Mouse (Mus musculus) cerebellum, adult (tissue): ENCODE measurements at regions not wholly inside any gene's neighbourhood (a gene's known extent, or its start where the extent isn't known, plus 50 kb on each side); places are given as distances from the start of the nearest gene placed in this dataset.

Experiments used
- ATAC-seq: cut with Nextera tagmentation; 2 replicates; pipeline ENCODE4 v1.9.2; 2017; ENCODE audit warnings: mild to moderate bottlenecking, moderate library complexity, mixed read lengths; ENCODE audit not compliant: insufficient number of reproducible peaks, low FRiP score, low TSS enrichment

DNA sequence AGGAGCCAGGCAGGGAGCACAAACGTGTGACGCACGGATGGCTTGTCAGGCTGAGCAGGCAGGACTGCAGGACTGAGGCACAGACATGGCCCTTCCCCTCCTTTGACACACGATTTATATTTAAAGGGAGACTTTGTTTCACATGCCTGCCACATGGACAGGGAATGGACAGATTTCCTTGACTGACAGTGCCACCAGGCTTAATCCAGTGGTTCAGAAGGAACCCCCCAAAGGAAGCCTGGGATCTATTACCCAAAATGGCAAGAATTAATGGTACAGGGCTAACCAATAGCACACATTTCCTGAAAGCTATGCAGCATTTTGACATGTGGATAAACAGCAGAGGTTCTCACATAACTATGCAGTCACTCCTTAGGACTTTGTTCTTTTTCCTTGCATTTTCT lies 470.7 kb upstream of the Fam92a start:
- no peak for ATAC-seq

DNA sequence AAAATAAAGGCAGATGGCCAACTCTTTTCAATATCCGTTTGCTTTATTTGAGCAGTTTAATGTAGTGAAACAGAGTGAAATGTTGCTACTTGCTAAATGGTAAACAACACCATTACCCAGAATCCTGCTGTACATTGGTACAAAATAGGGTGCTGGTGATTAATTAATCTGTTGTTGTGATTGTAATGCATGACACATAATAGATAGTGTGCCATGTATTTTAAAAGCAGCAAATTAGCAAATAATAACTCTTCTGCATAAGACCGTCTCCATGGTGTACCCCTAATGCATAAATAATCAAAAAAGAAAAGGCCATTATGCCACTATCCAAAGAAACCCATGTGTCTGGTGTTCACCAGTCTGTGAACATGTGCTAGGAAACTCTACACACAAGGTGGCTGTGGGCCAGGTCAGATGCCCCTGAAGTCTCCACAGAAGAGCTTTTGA lies 457.6 kb upstream of the Fam92a start:
- ATAC-seq, result no peak

DNA sequence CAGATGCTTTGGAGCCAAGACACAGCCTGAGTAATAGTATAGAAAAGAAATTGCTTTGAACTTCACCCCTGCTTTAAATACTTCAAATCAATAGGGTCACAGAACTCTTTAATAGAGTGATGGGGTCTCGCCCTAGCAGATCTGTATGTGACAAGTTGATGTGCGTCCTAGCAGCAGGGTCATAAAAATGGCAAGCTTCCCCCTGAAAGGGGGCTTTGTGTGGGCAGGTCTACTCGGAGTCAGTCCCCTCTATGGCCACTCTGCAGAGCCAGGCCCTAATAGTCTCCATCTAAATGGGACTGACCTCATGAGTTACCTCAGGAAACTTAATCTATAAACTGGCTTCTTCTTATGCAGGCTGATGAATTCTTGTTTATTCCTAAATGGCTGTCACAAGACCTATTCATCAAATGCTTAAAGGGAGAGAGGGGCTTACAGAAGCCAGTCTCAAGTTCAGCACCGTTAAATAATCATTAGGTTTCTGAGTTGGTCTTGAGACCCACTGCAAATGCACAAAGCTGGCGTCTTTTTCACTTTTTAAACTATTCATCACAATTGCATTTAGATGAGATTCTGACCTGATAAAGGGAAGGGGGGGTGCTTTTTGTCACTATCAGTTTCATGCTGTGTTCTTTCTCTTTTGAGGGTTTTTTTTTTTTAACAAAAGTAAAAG lies 457.0 kb upstream of the Fam92a start:
- ATAC-seq, result no peak

DNA sequence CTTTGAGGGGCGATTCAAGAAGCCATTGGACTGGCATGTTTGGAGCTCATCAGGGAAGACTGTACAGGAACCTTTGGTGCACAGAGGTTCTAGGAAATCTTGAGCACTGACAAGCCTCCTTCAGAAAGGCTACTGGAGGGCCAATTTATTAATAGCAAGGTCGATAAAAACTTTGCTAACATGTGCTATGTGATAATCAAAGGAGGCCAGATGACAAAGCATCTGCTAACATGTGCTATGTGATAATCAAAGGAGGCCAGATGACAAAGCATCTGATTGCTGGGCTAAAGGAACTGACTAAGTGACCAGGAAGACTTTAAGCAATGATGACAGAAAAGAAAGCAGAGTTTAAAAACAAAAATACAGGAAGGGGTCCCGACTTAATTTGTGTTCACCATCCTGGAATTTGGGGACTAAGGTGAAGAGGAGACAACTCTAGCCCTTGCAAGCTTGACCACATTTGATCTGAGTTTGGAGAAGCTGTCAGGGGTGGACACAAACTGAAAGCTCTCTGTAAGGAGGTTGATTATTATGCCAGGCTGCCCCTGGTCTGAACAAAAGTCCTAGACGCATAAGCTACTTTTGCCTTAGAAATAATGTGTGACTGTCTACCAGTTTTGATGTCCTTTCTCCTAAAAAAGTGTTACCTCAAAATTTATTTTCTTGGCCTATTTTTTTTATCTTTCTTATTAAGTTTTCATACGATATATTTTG lies 455.5 kb upstream of the Fam92a start:
- ATAC-seq, result no peak

DNA sequence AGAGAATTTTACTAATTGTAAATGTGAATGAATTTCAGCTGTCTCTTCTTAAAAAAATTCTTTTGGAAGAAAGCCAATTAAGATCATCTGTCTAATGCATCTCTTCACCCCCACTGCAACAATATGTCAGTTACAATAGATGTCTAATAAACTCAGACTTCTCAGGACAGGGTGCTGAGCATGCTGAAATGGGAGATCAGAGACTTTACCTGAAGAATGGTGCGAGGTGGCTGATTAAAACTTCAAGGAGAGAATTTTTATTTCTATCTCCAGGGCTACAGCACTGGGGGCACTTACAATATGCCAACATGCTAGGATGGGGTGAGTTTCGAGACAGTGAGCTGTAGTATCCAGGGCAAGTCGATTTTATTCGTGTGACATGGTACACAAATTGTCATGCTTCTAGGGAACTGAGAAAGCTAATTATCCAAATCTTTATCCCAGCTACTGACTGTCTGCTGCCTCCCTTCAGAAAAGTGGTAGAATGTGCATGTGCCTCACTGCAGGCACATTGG lies 449.0 kb upstream of the Fam92a start:
- no peak for ATAC-seq

DNA sequence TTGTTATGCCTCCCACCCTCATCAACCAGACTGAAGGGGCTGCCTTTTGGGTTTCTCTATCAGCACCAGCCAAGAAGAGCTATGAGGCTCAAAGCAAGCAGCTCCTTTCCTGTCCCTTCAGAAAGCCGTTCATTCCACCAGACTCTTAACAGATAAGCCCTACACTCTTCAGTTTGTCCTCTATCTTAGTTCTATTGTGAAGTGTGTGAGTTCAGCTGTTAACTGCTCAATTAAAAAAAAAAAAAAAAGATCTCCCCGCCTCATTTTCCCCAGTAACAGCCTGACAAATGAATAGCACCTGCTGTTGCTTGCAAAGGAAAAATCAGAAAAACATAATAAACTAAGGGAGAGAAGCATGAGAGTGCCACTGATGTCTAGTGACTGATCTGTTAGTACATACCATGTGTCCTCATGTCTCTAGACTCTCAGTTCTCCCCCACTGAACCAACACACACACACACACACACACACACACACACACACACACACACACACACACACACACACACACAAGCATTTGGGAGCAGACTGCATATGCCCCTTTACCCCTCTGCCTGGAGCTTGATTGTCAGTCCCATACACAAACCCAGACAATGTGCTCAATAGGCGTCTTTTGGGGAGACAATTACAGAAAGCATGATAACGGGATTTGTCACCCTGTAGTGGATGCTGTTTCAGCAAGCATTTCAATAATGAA lies 448.4 kb upstream of the Fam92a start:
- ATAC-seq, result no peak

DNA sequence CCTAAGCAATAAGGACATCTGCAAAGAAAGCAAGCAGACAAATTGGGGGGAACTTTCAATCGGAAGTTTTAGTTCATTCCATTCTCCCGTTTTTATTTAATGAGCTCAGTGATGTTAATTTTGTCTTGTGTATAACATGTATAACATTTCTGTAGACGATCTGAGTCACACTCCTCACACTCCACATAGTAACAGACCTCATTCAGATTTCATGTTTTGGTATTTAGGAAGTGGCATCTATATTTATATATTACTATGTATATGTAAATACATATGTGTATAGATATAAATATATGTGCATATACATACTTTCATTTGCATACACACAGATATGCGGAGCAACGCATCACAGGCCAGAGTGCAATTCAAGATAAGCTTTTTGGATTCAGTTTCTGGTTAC lies 444.9 kb upstream of the Fam92a start:
- no peak for ATAC-seq

DNA sequence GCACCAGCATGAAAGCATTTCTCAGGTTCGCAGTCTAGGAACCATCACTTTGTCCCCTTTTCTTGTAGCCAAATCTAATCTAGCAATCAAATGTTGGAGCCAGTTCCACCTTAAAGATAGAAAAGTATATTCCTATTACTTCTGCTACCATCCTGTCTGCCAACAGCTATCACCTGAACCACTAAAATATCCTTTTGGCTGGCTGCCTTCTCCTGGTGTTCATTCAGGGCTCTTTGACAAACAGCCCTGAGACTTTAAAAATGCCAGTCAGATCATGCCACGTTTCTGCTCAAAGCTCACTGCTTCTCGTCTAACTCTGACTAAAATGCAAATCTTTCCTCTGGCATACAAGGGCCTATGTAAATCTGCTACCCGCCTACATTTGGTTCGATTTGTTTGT lies 439.7 kb upstream of the Fam92a start:
- no peak; the same call in 1 of the 2 replicates for ATAC-seq

DNA sequence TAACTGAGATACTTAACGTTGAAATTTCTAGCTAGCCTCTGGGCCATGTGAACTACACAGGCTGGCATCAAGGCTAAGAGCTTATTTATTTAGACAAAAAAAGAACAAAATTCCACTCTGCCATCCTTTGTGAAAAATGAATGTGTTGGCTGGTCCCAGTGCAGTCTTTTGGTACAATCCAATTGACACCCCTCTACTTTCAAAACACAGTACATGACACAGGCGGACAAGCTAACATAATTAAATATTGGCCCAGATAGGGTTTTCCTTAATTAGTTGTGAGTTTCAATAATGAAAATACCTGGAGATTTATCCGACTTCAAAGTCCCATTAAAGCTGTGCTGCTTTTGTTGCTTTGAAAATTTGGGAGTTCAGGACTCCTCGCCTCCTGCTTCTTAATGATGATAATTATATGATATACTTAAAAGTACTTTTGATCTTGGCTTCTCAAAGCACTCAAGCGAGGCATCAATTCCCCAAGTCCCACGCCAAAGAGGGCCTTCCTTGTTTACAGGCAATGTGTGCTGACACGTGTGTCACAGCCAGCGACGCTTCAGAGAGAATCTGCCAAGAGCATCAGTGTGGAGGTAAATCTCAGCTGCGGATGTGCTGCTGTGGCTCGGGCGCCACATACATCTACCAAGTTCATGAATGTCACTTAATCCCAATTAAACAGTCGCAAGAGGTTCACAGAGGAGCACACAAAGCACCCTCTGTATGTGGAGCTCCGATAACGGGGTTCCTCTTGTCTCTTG lies 429.5 kb upstream of the Fam92a start:
- no peak for ATAC-seq

DNA sequence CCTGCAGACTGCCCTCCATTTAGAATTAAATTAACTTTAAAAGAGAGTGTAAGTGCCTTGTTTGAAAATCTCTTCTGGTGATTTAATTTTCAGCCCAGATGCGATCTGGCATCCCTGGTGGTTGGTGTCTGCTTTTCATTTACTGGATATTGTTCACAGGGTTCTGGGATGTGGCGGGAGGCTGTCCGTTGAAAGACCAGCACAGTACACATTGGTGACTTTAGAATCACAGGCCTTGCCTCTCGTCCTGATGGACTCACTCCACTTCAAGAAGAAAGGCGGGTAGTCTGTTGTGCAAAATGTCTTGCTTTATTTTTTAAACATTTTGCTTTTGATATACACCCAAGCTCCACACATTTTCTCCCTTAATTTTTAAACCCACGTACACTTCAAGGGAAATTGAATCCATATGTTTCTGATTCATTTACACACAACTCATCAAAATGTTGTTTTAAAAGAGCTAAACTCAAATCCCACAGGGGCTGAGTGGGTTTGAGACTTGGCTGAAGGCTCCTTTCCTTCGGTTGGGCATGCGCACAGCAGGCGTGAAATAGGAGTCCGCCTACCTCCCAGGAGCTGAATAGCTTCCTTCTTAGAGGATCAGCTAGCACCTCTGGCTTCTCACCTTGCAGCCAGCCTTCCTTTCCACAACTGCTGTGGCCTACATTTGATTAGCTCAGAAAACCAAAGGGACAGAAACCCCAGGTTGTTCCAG lies 424.1 kb upstream of the Fam92a start:
- no peak for ATAC-seq

DNA sequence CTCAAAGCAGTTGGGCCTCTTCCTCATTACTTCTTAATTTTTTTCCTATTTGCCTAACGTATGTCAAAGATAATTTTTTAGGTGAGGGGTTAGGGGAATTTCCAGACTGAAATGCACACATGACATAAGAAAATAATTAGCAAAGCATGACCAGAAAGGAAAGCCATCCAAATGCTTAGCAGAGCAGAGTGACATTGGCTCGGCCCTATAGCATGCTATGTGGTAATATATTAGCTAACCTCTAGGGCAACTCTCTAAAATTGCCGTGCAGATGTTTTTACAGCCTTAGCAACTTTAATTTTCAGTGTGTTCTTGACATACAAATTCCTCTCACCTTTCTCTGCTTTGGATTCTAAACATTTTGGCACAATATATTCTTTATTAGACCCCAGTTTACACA lies 421.2 kb upstream of the Fam92a start:
- no peak for ATAC-seq

DNA sequence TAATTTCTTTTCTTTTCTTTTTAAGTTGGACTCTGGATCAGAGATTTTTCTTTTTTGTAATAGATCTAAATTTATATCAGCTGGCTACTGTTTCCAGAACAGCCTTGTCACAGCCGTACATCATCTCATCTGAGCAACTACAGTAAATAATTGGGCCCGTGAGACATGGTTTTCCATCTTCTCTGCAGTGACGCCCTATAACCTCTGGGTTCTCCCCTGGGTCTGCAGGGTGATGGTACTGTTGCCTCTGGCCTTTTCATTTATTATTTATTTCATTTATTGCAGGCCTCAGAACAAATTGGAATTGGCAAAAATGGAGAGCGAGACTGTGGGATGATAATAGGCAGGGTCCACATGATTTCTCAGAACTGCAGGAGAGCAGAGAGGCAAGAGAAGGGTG lies 406.3 kb upstream of the Fam92a start:
- ATAC-seq, result no peak

DNA sequence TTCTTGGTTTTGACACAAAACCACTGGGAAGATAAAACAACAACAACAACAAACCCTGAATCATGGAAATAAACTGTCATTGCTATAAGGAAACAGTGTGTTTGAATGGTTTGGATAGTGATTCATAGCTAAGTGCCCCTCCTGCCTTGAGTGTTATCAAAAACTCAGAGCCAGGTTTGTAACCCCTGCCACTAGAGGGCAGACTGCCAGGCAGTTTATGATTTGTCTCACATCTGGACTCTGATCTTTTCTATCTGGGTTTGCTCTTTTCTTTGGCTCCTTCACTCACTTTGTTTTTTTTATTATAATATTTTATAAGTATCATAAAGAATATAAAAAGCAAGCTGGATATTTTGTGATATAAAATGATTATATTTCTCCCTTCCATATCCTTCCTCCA lies 400.1 kb upstream of the Fam92a start:
- no peak for ATAC-seq

DNA sequence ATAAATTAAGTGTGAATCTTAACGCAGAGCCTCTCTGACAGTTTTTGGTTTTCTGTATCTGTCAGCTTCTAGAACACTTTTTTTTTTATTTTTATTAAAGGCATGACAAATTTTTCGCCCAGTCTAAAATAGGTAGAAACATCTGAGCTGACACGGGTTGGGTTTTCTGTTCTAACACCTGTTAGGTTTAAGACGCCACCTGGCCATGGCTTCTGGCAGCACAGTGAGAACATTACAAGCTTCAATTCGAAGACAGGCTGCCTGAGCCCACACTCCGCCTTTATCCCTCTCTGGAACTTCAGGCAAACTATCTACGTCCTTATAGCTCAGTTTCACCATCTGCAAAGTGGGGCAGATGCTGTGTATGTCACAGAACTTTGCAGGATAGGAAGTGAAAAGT lies 398.9 kb upstream of the Fam92a start:
- ATAC-seq, result no peak

DNA sequence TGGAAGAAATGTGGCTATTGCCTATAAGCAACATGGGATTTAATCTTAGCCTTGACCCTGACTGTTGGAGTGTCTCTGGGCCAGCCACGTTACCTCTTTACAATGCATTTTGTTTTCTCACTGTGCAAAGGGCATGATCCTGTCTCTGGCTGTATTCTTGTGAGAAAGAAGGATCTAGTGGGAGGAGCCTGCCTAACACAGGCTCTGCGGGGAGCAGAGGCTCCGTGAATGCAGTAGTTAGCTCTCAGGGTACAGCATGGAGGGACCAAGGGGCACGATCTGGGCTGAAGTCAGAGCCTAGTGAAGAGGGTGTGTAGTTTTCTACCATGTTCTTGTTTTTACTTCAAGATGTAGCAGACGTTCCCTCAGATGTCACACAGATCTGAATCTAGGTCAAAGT lies 395.8 kb upstream of the Fam92a start:
- ATAC-seq, result no peak

DNA sequence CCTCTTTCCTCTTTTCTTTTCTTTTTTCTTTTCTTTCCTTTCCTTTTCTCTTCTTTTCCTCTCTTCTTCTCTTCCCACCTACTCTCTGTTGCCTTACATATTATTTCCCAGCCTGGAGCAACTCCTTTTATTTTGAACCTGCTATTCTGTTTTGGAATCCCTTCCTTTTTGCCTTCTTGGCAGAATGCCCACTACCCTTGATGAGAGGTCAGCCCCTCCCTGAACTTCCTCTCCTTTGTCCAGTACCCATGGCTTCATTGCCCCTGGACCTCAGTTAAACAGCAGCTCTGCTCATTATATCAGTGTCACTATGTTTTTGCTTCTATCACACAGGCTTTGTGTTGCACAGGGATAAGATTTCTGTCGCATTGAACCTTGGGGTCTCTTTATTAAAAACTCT lies 391.2 kb upstream of the Fam92a start:
- no peak for ATAC-seq

DNA sequence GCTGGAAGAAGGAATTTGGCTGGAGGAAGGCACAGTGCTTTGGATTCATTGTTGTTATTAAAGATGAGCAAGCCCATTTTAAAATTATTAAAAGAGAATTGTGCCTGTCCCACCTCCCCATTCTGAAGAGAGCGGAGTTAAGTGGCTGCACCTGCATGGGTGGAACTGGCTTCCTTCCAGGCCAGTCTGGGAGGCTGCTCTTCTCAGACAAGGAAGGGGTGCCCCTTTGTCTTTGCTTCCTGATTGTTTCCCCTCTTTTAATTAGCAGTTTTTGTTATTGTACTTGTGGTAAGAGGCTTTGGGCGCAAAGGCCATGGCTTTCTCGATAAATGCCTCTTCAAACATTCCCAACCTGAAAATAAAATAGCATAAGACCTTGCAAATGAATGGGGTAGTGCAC lies 388.7 kb upstream of the Fam92a start:
- no peak for ATAC-seq

DNA sequence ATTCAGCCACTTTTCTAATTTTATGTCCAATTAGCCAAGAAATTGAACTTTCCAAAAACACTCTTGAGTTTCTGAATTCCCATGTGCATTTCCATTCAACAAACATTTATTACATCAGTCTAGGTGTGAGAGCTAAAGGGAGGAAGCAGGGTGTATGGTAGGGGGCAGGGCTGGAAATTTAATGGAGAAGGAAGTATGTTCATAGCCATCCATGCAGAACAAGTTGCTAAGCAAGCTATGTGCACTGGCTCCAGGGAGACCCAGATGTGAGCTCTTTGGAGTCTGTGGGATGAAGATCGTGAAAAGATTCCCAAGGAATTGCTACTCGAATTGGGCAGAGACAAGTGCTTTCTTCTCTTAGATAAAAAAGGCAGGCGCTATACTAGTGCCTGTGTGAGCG lies 388.2 kb upstream of the Fam92a start:
- no peak for ATAC-seq

DNA sequence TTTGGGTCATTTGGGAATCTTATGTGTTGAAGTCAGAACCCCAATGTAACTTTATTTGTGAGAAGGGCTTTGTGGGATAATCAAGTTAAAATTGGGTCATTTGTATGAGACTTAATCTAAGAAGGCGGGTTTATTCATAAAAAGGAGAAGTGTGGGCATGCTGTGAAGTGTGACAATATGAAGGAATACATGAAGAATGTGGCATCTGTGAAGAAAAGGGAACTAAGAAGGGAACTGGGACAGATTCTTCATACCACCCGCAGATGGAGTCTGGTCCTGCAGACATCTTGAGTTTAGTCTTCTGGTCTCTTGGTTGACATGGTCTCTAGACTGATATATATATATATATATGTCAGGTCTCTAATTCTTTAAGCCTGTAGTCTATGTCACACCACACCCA lies 385.3 kb upstream of the Fam92a start:
- ATAC-seq, result no peak

DNA sequence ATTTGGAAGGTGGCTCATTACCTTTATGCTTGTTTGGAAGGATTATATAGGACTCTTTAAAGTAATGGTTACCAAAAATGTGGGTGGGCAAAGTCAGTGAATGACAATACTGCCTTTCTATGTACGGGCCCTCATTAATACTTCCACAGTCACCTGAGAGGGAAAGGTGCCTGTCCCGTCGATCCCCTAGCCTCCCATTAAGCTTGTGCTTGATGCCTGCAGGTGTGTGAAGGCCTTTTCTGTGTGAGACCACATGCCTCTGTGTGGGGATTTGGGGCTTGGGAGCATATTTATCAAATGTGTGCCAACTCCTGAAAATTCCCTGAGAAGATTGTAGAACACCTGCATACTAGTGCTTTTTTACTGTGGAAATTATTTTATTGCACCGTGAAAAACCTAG lies 377.4 kb upstream of the Fam92a start:
- ATAC-seq, result no peak
